Mouse (Mus musculus): Measurements from ENCODE around the gene Dmpk. TPM values are rescaled to one million over a fixed set of nuclear protein-coding genes. Genes with fewer than 3 reads are reported as not detected.

Gene Dmpk
- polyA plus RNA-seq, 1 experiment from 2014 or later: 8.8 TPM

GRCm38 (mm10) chr7:19092381-19093173 is 8.9 kb downstream of the Dmpk start:
- Histone ChIP-seq H3K9me3 (no peaks in the 10 kb centered on the region), H3K4me3 (peak overlapping the region; percentile 59), H3K27me3 (no peaks in the 10 kb centered on the region), H3K4me1 (peaks cover 46% of the 10 kb centered on the region), H3K9ac (replicated peaks) (no peak overlapping the region; the same call in 1 of the 2 replicates), H3K27ac (replicated peaks) (peak overlapping the region; percentile 49; the same call in 1 of the 2 replicates), H3K36me3 (peaks cover 24% of the 10 kb centered on the region), H3K4me2 (replicated peaks) (peak overlapping the region; percentile 99)
- 5% methylated on average over 38 of the region's 38 CpGs for WGBS
- ATAC-seq (replicated peaks): peak; percentile 57

GRCm38 (mm10) chr7:19093174-19093521 is 9.5 kb downstream of the Dmpk start:
- Histone ChIP-seq H3K9me3 (no peaks in the 10 kb centered on the region), H3K4me2 (replicated peaks) (peak overlapping the region; percentile 99), H3K4me3 (peak overlapping the region; percentile 59), H3K4me1 (peaks cover 46% of the 10 kb centered on the region), H3K27me3 (no peaks in the 10 kb centered on the region), H3K27ac (replicated peaks) (peak overlapping the region; percentile 49; the same call in 1 of the 2 replicates), H3K36me3 (peaks cover 18% of the 10 kb centered on the region), H3K9ac (replicated peaks) (no peak overlapping the region)
- under 1% methylated on average over 14 of the region's 15 CpGs for WGBS
- ATAC-seq (replicated peaks): peak; percentile 47

DNA sequence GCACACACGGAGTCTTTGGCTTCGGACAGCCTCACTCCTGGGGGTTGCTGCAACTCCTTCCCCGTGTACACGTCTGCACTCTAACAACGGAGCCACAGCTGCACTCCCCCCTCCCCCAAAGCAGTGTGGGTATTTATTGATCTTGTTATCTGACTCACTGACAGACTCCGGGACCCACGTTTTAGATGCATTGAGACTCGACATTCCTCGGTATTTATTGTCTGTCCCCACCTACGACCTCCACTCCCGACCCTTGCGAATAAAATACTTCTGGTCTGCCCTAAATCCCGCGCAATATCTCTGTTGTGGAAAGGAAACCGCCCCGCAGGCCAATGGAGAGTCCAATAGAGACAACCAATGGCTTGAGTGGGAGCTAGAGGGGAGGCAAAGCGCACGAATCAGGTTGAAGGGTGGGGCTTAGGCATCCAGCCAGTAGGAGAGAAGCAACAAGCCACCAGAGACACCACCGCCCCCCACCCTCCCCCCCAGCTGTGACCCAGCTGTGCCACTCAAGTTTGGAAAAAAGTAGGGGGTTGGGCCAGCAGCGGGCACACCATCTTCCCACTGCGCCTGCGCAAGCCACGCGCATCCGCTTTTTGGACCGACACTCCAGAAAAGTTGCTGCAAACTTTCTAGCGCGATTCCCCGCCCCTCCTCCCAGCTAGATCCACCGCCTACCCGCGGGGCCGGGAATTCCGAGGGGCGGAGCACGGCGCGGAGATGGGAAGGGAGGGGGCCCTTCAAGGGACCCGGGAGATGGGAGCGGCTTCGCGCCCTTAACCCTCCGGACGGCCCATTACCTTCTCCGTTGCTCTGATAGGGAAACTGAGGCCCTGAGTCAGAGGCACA is 10.1 kb downstream of the Dmpk start:
- Histone ChIP-seq H3K9ac (replicated peaks) (peak overlapping the region; percentile 63), H3K27me3 (no peaks in the 10 kb centered on the region), H3K36me3 (peaks cover 12% of the 10 kb centered on the region), H3K4me3 (peak overlapping the region; percentile 59), H3K4me1 (peaks cover 46% of the 10 kb centered on the region), H3K4me2 (replicated peaks) (peak overlapping the region; percentile 99), H3K9me3 (no peaks in the 10 kb centered on the region), H3K27ac (replicated peaks) (peak overlapping the region; percentile 76)
- ATAC-seq (replicated peaks): peak; percentile 56
- under 1% methylated on average over 45 of the region's 45 CpGs for WGBS

- WGBS: 0% methylated on average over 16 of the region's 36 CpGs
- H3K27me3 ChIP-seq: no peaks in the 10 kb centered on the region
Measured at GRCm38 (mm10) chr7:19094471-19094825, 10.8 kb downstream of the Dmpk start, which contains the start of gene Six5. Six5 (plus strand) TSS chr7:19094594.

DNA sequence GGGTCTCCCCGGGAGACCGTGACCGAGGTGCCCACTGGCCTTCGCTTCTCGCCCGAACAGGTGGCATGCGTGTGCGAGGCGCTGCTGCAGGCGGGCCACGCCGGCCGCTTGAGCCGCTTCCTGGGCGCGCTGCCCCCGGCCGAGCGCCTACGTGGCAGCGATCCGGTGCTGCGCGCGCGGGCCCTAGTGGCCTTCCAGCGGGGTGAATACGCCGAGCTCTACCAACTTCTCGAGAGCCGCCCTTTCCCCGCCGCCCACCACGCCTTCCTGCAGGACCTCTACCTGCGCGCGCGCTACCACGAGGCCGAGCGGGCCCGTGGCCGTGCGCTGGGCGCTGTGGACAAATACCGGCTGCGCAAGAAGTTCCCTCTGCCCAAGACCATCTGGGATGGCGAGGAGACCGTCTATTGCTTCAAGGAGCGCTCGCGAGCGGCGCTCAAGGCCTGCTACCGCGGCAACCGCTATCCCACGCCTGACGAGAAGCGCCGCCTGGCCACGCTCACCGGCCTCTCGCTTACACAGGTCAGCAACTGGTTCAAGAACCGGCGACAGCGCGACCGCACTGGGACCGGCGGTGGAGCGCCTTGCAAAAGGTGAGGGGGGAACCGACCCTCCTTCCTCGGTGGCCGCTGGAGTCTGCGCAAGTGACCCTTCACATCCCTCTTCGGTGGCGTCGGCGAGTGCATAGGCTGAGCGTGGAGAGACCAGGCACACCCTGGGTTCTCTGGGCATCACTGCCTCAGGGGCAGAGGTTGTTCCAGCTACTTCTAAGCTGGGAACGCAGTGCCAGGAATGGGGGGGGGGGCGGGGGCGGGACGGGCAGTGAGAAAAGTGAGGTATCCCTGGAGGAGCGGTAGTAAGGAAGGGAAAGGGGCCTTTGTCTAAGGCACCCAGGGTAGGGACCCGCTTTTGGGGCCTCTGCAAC is 11.4 kb downstream of the Dmpk start:
- H3K4me1 ChIP-seq: peaks cover 46% of the 10 kb centered on the region
- peak overlapping the region; percentile 76 for H3K27ac ChIP-seq (replicated peaks)
- no peaks in the 10 kb centered on the region for H3K9me3 ChIP-seq
- WGBS: under 1% methylated on average over 82 of the region's 87 CpGs
- peaks cover 10% of the 10 kb centered on the region; the same call in 1 of the 2 replicates for H3K36me3 ChIP-seq
- peak overlapping the region; percentile 63 for H3K9ac ChIP-seq (replicated peaks)
- peak overlapping the region; percentile 59 for H3K4me3 ChIP-seq
- H3K27me3 ChIP-seq: no peaks in the 10 kb centered on the region
- peak overlapping the region; percentile 99 for H3K4me2 ChIP-seq (replicated peaks)
- ATAC-seq (replicated peaks): peak; percentile 11; the same call in 1 of the 2 replicates

More at GRCm38 (mm10) chr7:19094471-19094825, 10.8 kb downstream of the Dmpk start, which contains the start of gene Six5:
- peak; percentile 1 for ATAC-seq (replicated peaks)
- Histone ChIP-seq H3K9ac (replicated peaks) (peak within 1 kb of the TSS; percentile 63), H3K9me3 (no peaks in the 10 kb centered on the region), H3K4me1 (peaks cover 46% of the 10 kb centered on the region), H3K36me3 (peaks cover 10% of the 10 kb centered on the region; the same call in 1 of the 2 replicates), H3K4me2 (replicated peaks) (peak within 1 kb of the TSS; percentile 99), H3K27ac (replicated peaks) (peak within 1 kb of the TSS; percentile 76), H3K4me3 (peak within 1 kb of the TSS; percentile 59)

DNA sequence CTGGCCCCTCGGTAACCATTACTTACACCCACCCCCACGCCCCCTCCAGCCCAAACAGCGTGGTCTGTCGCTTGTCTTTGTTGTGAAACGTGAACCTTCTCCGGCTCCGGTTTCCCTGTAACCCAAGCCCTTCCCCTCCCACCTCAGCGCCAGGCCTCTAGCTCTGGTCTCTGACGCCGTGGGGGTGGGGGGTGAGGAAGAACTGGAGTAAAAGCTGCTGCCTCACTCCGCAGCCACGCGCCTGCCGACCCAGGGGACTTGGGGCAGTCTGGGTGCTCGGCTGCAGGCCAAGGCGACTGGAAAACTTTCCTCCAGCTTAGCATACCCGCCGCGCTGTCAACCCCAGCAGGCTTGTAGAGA is 12.1 kb downstream of the Dmpk start:
- peak overlapping the region; percentile 99 for H3K4me2 ChIP-seq (replicated peaks)
- H3K9me3 ChIP-seq: no peaks in the 10 kb centered on the region
- ATAC-seq (replicated peaks): 0 out of 2 replicates have a peak, but pooled peaks have one; percentile 2
- WGBS: under 1% methylated on average over 19 of the region's 19 CpGs
- peak overlapping the region; percentile 63 for H3K9ac ChIP-seq (replicated peaks)
- peaks cover 46% of the 10 kb centered on the region for H3K4me1 ChIP-seq
- H3K27me3 ChIP-seq: no peaks in the 10 kb centered on the region
- peak overlapping the region; percentile 59 for H3K4me3 ChIP-seq
- H3K36me3 ChIP-seq: peaks cover 6% of the 10 kb centered on the region; the same call in 1 of the 2 replicates
- H3K27ac ChIP-seq (replicated peaks): peak overlapping the region; percentile 27

DNA sequence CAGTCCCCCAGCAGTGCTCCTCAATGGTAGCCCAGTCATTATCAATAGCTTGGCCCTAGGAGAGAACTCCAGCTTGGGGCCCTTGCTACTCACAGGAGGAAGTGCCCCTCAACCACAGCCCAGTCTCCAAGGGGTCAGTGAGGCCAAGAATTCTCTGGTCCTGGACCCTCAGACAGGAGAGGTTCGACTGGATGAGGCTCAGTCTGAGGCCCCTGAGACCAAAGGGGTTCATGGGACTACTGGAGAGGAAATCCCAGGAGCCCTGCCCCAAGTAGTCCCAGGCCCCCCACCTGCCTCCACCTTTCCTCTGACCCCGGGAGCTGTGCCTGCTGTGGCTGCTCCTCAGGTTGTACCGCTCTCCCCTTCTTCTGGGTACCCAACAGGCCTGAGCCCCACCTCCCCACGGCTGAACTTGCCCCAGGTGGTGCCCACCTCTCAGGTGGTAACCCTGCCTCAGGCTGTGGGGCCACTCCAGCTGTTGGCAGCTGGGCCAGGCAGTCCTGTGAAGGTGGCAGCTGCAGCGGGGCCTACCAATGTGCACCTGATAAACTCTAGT is 12.8 kb downstream of the Dmpk start:
- peak overlapping the region; percentile 63; the same call in 1 of the 2 replicates for H3K9ac ChIP-seq (replicated peaks)
- H3K4me2 ChIP-seq (replicated peaks): peak overlapping the region; percentile 99
- no peak overlapping the region for H3K27ac ChIP-seq (replicated peaks)
- no peaks in the 10 kb centered on the region for H3K27me3 ChIP-seq
- H3K4me3 ChIP-seq: peak overlapping the region; percentile 59
- H3K4me1 ChIP-seq: peaks cover 46% of the 10 kb centered on the region
- 0 out of 2 replicates have a peak, but pooled peaks cover 3% of the 10 kb centered on the region for H3K36me3 ChIP-seq
- ATAC-seq (replicated peaks): no peak
- 55% methylated on average over 5 of the region's 5 CpGs for WGBS
- no peaks in the 10 kb centered on the region for H3K9me3 ChIP-seq

GRCm38 (mm10) chr7:19097217-19097616 is 13.6 kb downstream of the Dmpk start:
- no peak for ATAC-seq (replicated peaks)
- H3K27ac ChIP-seq (replicated peaks): no peak overlapping the region
- no peaks in the 10 kb centered on the region for H3K36me3 ChIP-seq
- peaks cover 45% of the 10 kb centered on the region for H3K4me1 ChIP-seq
- H3K27me3 ChIP-seq: no peaks in the 10 kb centered on the region
- 81% methylated on average over 2 of the region's 2 CpGs for WGBS
- H3K4me3 ChIP-seq: no peak overlapping the region
- H3K4me2 ChIP-seq (replicated peaks): no peak overlapping the region
- no peak overlapping the region for H3K9ac ChIP-seq (replicated peaks)
- no peaks in the 10 kb centered on the region for H3K9me3 ChIP-seq

- no peak overlapping the region for H3K9ac ChIP-seq (replicated peaks)
- no peaks in the 10 kb centered on the region for H3K27me3 ChIP-seq
- H3K4me2 ChIP-seq (replicated peaks): no peak overlapping the region
- H3K4me3 ChIP-seq: no peak overlapping the region
- H3K27ac ChIP-seq (replicated peaks): no peak overlapping the region
- ATAC-seq (replicated peaks): no peak
- no peaks in the 10 kb centered on the region for H3K9me3 ChIP-seq
- H3K36me3 ChIP-seq: no peaks in the 10 kb centered on the region
- H3K4me1 ChIP-seq: peaks cover 39% of the 10 kb centered on the region
Measured at GRCm38 (mm10) chr7:19097863-19098262, 14.2 kb downstream of the Dmpk start.

DNA sequence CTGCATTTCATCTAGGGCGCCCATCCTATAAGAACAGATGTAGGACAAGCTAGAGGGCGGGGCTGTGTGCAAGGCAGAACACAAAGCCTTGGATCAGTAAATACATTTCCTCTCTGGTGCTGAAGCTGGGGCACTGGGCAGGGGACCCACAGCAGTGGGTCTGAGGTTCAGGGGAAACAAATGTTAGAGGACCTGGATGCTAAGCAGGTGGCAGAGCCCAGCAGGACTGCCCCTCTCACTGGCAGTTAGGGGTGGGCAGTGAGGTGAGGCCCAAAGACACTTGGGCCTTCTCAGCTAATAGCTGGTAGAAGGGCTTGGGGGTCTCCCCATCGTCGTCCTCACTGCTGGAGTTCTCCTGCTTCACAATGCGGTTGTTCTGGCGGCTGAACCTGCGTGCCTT is 15.2 kb downstream of the Dmpk start:
- H3K9me3 ChIP-seq: no peaks in the 10 kb centered on the region
- no peaks in the 10 kb centered on the region for H3K36me3 ChIP-seq
- H3K4me2 ChIP-seq (replicated peaks): no peak overlapping the region
- H3K27ac ChIP-seq (replicated peaks): no peak overlapping the region
- H3K27me3 ChIP-seq: no peaks in the 10 kb centered on the region
- H3K4me3 ChIP-seq: no peak overlapping the region
- no peak overlapping the region for H3K9ac ChIP-seq (replicated peaks)
- H3K4me1 ChIP-seq: peaks cover 29% of the 10 kb centered on the region
- ATAC-seq (replicated peaks): no peak
- WGBS: 60% methylated on average over 7 of the region's 7 CpGs

- H3K36me3 ChIP-seq: no peaks in the 10 kb centered on the region
- no peaks in the 10 kb centered on the region for H3K9me3 ChIP-seq
- 87% methylated on average over 1 of the region's 1 CpGs for WGBS
Measured at GRCm38 (mm10) chr7:19100290-19100689, 16.6 kb downstream of the Dmpk start.

More at GRCm38 (mm10) chr7:19100290-19100689, 16.6 kb downstream of the Dmpk start:
- H3K4me3 ChIP-seq: no peak overlapping the region
- no peaks in the 10 kb centered on the region for H3K27me3 ChIP-seq
- H3K4me1 ChIP-seq: peaks cover 14% of the 10 kb centered on the region
- H3K9ac ChIP-seq (replicated peaks): no peak overlapping the region
- H3K27ac ChIP-seq (replicated peaks): no peak overlapping the region
- H3K4me2 ChIP-seq (replicated peaks): no peak overlapping the region
- no peak for ATAC-seq (replicated peaks)

Measured in forebrain, embryonic 15.5 days (tissue).